Mouse (Mus musculus): ENCODE measurements around the gene Zfp287. TPM values are rescaled to one million over a fixed set of nuclear protein-coding genes. Genes with fewer than 3 reads are reported as not detected.

Gene Zfp287
- polyA plus RNA-seq, 1 experiment, result 3.9 TPM

- TF ChIP-seq POLR2A (IDR thresholded peaks at IDR 0.05; ENCODE audit: borderline replicate concordance, extremely low read depth, low read depth, low read length), result no peak
- TF ChIP-seq CTCF (IDR thresholded peaks at IDR 0.05; ENCODE audit: insufficient read depth, low read length), result no peak
- H3K4me1 ChIP-seq (ENCODE audit: control insufficient read depth, insufficient read depth, low read length), result no peaks in the 10 kb centered on the region
- DNase-seq, result no peak
- no peak overlapping the region for H3K4me3 ChIP-seq (replicated peaks; ENCODE audit: extremely low read depth, low read depth, low read length)
- 81% methylated on average over 7 of the region's 7 CpGs for WGBS
Measured at GRCm38 (mm10) chr11:62708252-62708651, 23.5 kb downstream of the Zfp287 start.

GRCm38 (mm10) chr11:62706141-62706540 is 25.6 kb downstream of the Zfp287 start:
- no peaks in the 10 kb centered on the region for H3K4me1 ChIP-seq (ENCODE audit: control insufficient read depth, insufficient read depth, low read length)
- no peak overlapping the region for H3K4me3 ChIP-seq (replicated peaks; ENCODE audit: extremely low read depth, low read depth, low read length)
- 86% methylated on average over 2 of the region's 2 CpGs for WGBS
- no peak for TF ChIP-seq CTCF (IDR thresholded peaks at IDR 0.05; ENCODE audit: insufficient read depth, low read length)
- TF ChIP-seq POLR2A (IDR thresholded peaks at IDR 0.05; ENCODE audit: borderline replicate concordance, extremely low read depth, low read depth, low read length), result no peak
- no peak for DNase-seq

GRCm38 (mm10) chr11:62701218-62701617 is 30.5 kb downstream of the Zfp287 start:
- no peak for DNase-seq
- H3K4me3 ChIP-seq (replicated peaks; ENCODE audit: extremely low read depth, low read depth, low read length), result no peak overlapping the region
- H3K4me1 ChIP-seq (ENCODE audit: control insufficient read depth, insufficient read depth, low read length), result no peaks in the 10 kb centered on the region
- TF ChIP-seq CTCF (IDR thresholded peaks at IDR 0.05; ENCODE audit: insufficient read depth, low read length), result no peak
- TF ChIP-seq POLR2A (IDR thresholded peaks at IDR 0.05; ENCODE audit: borderline replicate concordance, extremely low read depth, low read depth, low read length), result no peak
- WGBS, result 58% methylated on average over 1 of the region's 1 CpGs

GRCm38 (mm10) chr11:62699749-62700148 is 32.0 kb downstream of the Zfp287 start:
- no peak overlapping the region for H3K4me3 ChIP-seq (replicated peaks; ENCODE audit: extremely low read depth, low read depth, low read length)
- WGBS, result 67% methylated on average over 4 of the region's 4 CpGs
- no peaks in the 10 kb centered on the region for H3K4me1 ChIP-seq (ENCODE audit: control insufficient read depth, insufficient read depth, low read length)
- DNase-seq, result no peak
- TF ChIP-seq CTCF (IDR thresholded peaks at IDR 0.05; ENCODE audit: insufficient read depth, low read length), result no peak
- TF ChIP-seq POLR2A (IDR thresholded peaks at IDR 0.05; ENCODE audit: borderline replicate concordance, extremely low read depth, low read depth, low read length), result no peak

GRCm38 (mm10) chr11:62695126-62695525 is 36.6 kb downstream of the Zfp287 start:
- TF ChIP-seq POLR2A (IDR thresholded peaks at IDR 0.05; ENCODE audit: borderline replicate concordance, extremely low read depth, low read depth, low read length), result no peak
- WGBS, result 91% methylated on average over 8 of the region's 8 CpGs
- H3K4me3 ChIP-seq (replicated peaks; ENCODE audit: extremely low read depth, low read depth, low read length), result no peak overlapping the region
- DNase-seq, result no peak
- no peaks in the 10 kb centered on the region for H3K4me1 ChIP-seq (ENCODE audit: control insufficient read depth, insufficient read depth, low read length)

GRCm38 (mm10) chr11:62693299-62694184 is 38.2 kb downstream of the Zfp287 start:
- DNase-seq, result no peak
- no peak overlapping the region for H3K4me3 ChIP-seq (replicated peaks; ENCODE audit: extremely low read depth, low read depth, low read length)
- 20% methylated on average over 11 of the region's 11 CpGs for WGBS
- TF ChIP-seq CTCF (IDR thresholded peaks at IDR 0.05; ENCODE audit: insufficient read depth, low read length) (peak; percentile 53), POLR2A (IDR thresholded peaks at IDR 0.05; ENCODE audit: borderline replicate concordance, extremely low read depth, low read depth, low read length) (no peak)
- no peaks in the 10 kb centered on the region for H3K4me1 ChIP-seq (ENCODE audit: control insufficient read depth, insufficient read depth, low read length)

- H3K4me1 ChIP-seq (ENCODE audit: control insufficient read depth, insufficient read depth, low read length), result no peaks in the 10 kb centered on the region
- 81% methylated on average over 3 of the region's 3 CpGs for WGBS
- no peak for TF ChIP-seq POLR2A (IDR thresholded peaks at IDR 0.05; ENCODE audit: borderline replicate concordance, extremely low read depth, low read depth, low read length)
- no peak for TF ChIP-seq CTCF (IDR thresholded peaks at IDR 0.05; ENCODE audit: insufficient read depth, low read length)
- DNase-seq, result no peak
- H3K4me3 ChIP-seq (replicated peaks; ENCODE audit: extremely low read depth, low read depth, low read length), result no peak overlapping the region
Measured at GRCm38 (mm10) chr11:62691592-62691991, 40.1 kb downstream of the Zfp287 start.

- TF ChIP-seq POLR2A (IDR thresholded peaks at IDR 0.05; ENCODE audit: borderline replicate concordance, extremely low read depth, low read depth, low read length), result no peak
- Histone ChIP-seq H3K4me1 (ENCODE audit: control insufficient read depth, insufficient read depth, low read length) (0 out of 2 replicates have a peak, but pooled peaks cover 3% of the 10 kb centered on the region), H3K4me3 (replicated peaks; ENCODE audit: extremely low read depth, low read depth, low read length) (no peak overlapping the region)
- no peak for DNase-seq
- WGBS, result 67% methylated on average over 4 of the region's 4 CpGs
Measured at GRCm38 (mm10) chr11:62679954-62680353, 51.8 kb downstream of the Zfp287 start.

GRCm38 (mm10) chr11:62678778-62679354 is 52.8 kb downstream of the Zfp287 start:
- 80% methylated on average over 7 of the region's 7 CpGs for WGBS
- Histone ChIP-seq H3K4me3 (replicated peaks; ENCODE audit: extremely low read depth, low read depth, low read length) (no peak overlapping the region), H3K4me1 (ENCODE audit: control insufficient read depth, insufficient read depth, low read length) (0 out of 2 replicates have a peak, but pooled peaks cover 3% of the 10 kb centered on the region)
- no peak for DNase-seq
- TF ChIP-seq POLR2A (IDR thresholded peaks at IDR 0.05; ENCODE audit: borderline replicate concordance, extremely low read depth, low read depth, low read length), result no peak
- no peak for TF ChIP-seq CTCF (IDR thresholded peaks at IDR 0.05; ENCODE audit: insufficient read depth, low read length)

GRCm38 (mm10) chr11:62676290-62676596 is 55.5 kb downstream of the Zfp287 start:
- TF ChIP-seq POLR2A (IDR thresholded peaks at IDR 0.05; ENCODE audit: borderline replicate concordance, extremely low read depth, low read depth, low read length), result no peak
- no peak for TF ChIP-seq CTCF (IDR thresholded peaks at IDR 0.05; ENCODE audit: insufficient read depth, low read length)
- WGBS, result 92% methylated on average over 4 of the region's 4 CpGs
- H3K4me3 ChIP-seq (replicated peaks; ENCODE audit: extremely low read depth, low read depth, low read length), result no peak overlapping the region

More at GRCm38 (mm10) chr11:62676290-62676596, 55.5 kb downstream of the Zfp287 start:
- H3K4me1 ChIP-seq (ENCODE audit: control insufficient read depth, insufficient read depth, low read length), result 0 out of 2 replicates have a peak, but pooled peaks cover 3% of the 10 kb centered on the region
- DNase-seq, result no peak
